Mouse (Mus musculus): ENCODE data around the gene Ccl25. TPM values are rescaled to one million over a fixed set of nuclear protein-coding genes. Genes with fewer than 3 reads are reported as not detected.
"Not testable (repeated sequence)": the region's sequence is repeated elsewhere in the genome, so short reads cannot be mapped to it uniquely, and the experiment has no call there.

The Ccl25 gene
- polyA plus RNA-seq, 1 experiment from 2014 or later: 21.6 TPM

DNA sequence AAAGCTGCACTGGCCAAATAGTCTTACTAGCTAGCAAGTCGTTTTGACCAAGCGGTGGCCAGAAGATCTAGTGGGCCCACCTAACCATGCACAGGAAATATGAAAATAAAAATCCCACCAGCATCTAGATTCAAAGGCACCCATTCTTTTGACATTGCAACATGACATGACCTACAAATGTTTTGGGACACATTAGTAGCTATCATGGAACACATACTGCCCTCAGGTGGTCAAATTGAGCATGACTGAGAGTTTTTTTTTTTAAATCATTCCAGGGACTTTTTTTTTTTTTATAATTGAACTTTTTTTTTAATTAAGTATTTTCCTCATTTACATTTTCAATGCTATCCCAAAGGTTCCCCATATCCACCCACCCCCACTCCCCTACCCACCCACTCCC, 47.6 kb downstream of the Ccl25 start:
- Histone ChIP-seq H3K36me3 (ENCODE audit: control insufficient read depth, insufficient read depth) (no peaks in the 10 kb centered on the region), H3K4me1 (replicated peaks; ENCODE audit: control insufficient read depth, insufficient read depth, low read length) (peaks cover 5% of the 10 kb centered on the region), H3K9me3 (ENCODE audit: control insufficient read depth, low read length) (no peaks in the 10 kb centered on the region), H3K27ac (ENCODE audit: low read length) (no peak overlapping the region), H3K9ac (replicated peaks; ENCODE audit: low read depth, low read length) (no peak overlapping the region), H3K4me3 (replicated peaks; ENCODE audit: low read length) (no peak overlapping the region), H3K27me3 (replicated peaks; ENCODE audit: control insufficient read depth, insufficient read depth, low read length) (no peaks in the 10 kb centered on the region), H3K4me2 (ENCODE audit: low read length) (no peak overlapping the region)
- 84% methylated on average over 2 of the region's 2 CpGs for WGBS
- no peak for ATAC-seq

DNA sequence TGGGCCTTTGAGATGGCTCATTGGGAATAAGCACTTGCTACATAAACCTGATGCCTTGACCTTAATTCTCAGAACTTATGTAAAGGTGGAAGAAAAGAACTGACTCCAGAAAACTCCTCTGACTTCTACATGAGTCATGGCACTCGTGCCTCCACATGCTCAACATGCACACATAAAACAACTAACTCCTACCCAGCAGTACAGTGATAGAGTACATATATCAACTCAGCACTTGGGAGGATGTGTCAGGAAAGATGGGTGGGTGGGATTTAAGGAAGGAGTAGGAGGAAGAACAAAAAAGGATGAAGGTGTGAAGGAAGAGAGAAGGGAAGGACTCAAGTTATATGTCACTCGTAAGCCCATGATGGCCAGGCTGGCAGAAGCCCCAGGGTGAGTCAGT, 76.4 kb downstream of the Ccl25 start:
- no peak for ATAC-seq
- Histone ChIP-seq H3K27ac (ENCODE audit: low read length) (no peak overlapping the region), H3K27me3 (replicated peaks; ENCODE audit: control insufficient read depth, insufficient read depth, low read length) (no peaks in the 10 kb centered on the region)

DNA sequence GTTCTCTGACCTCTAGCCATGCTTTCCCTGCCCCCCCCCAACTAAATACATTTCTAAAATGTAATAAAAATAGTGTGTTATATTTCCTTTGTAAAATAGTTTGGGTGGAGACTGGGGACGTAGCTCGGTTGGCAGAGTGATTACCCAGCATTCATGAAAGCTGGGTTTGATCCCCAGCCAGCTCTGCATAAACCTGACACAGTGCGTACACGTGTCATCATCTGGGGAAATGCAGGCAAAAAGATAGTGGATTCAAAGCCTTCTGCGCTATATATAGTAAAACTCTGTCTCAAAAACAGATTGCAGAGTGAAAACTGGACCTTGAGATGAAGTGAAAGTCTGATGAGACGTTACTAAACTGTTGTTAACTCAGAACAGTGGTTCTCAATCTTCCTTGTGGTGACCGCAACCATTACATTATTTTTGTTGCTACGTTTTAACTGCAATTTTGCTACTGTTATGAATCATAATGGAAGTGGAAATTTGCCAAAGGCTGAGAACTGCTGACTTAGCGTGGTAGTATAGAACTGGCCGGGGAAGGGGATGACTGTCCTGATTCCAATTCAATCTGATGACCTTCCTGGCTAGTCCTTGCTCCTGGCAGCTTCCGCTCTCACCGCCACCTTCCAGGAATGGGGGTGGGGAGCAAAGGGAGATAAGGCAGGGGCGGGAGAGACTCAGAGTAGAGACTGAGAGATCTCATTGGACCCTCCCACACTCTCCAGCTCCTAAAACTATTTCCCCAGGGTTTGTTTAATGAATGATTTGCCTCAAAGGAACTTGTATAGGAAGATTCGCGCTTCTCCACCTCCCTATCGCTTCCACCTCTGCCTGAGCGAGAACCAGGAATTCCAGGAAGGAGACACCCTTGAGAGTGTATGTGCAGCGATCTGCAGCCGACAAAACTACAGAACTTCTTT, 79.2 kb downstream of the Ccl25 start:
- Histone ChIP-seq H3K9me3 (ENCODE audit: control insufficient read depth, low read length) (no peaks in the 10 kb centered on the region), H3K4me3 (replicated peaks; ENCODE audit: low read length) (peak overlapping the region; percentile 36), H3K27ac (ENCODE audit: low read length) (no peak overlapping the region), H3K4me2 (ENCODE audit: low read length) (peak overlapping the region; percentile 49), H3K9ac (replicated peaks; ENCODE audit: low read depth, low read length) (peak overlapping the region; percentile 45; the same call in 1 of the 2 replicates), H3K36me3 (ENCODE audit: control insufficient read depth, insufficient read depth) (no peaks in the 10 kb centered on the region), H3K27me3 (replicated peaks; ENCODE audit: control insufficient read depth, insufficient read depth, low read length) (no peaks in the 10 kb centered on the region), H3K4me1 (replicated peaks; ENCODE audit: control insufficient read depth, insufficient read depth, low read length) (no peaks in the 10 kb centered on the region)
- WGBS: 59% methylated on average over 19 of the region's 19 CpGs
- ATAC-seq: no peak

More for the DNA sequence above, 76.4 kb downstream of the Ccl25 start:
- Histone ChIP-seq H3K4me1 (replicated peaks; ENCODE audit: control insufficient read depth, insufficient read depth, low read length) (no peaks in the 10 kb centered on the region), H3K36me3 (ENCODE audit: control insufficient read depth, insufficient read depth) (no peaks in the 10 kb centered on the region), H3K4me2 (ENCODE audit: low read length) (no peak overlapping the region), H3K9ac (replicated peaks; ENCODE audit: low read depth, low read length) (no peak overlapping the region), H3K9me3 (ENCODE audit: control insufficient read depth, low read length) (no peaks in the 10 kb centered on the region), H3K4me3 (replicated peaks; ENCODE audit: low read length) (no peak overlapping the region)
- 88% methylated on average over 2 of the region's 2 CpGs for WGBS

DNA sequence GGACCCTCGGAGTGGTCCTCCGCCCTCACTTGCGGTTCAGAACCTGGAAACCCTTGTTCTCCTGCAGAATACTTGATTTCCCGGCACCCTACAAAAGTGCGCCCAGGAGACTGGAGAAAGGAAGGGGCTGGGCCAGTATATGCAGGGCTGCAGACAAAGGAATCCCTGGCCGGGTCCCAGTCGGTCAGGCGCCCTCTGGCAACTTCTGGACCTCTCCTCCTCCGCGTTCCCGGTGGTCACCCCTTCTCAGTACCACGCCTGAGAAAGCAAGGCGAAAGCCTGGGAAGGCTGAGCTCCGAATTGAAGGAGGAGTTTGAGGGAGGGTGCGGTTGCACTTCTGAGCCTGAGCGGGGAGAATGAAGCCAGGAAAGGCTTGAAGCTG, 79.9 kb downstream of the Ccl25 start:
- H3K27ac ChIP-seq (ENCODE audit: low read length): no peak overlapping the region
- ATAC-seq: peak; percentile 28; the same call in 1 of the 2 replicates
- no peaks in the 10 kb centered on the region for H3K27me3 ChIP-seq (replicated peaks; ENCODE audit: control insufficient read depth, insufficient read depth, low read length)
- H3K4me3 ChIP-seq (replicated peaks; ENCODE audit: low read length): peak overlapping the region; percentile 36
- no peaks in the 10 kb centered on the region for H3K9me3 ChIP-seq (ENCODE audit: control insufficient read depth, low read length)
- no peaks in the 10 kb centered on the region for H3K4me1 ChIP-seq (replicated peaks; ENCODE audit: control insufficient read depth, insufficient read depth, low read length)
- WGBS: 17% methylated on average over 16 of the region's 16 CpGs
- H3K4me2 ChIP-seq (ENCODE audit: low read length): peak overlapping the region; percentile 49
- no peaks in the 10 kb centered on the region for H3K36me3 ChIP-seq (ENCODE audit: control insufficient read depth, insufficient read depth)
- H3K9ac ChIP-seq (replicated peaks; ENCODE audit: low read depth, low read length): peak overlapping the region; percentile 45; the same call in 1 of the 2 replicates

DNA sequence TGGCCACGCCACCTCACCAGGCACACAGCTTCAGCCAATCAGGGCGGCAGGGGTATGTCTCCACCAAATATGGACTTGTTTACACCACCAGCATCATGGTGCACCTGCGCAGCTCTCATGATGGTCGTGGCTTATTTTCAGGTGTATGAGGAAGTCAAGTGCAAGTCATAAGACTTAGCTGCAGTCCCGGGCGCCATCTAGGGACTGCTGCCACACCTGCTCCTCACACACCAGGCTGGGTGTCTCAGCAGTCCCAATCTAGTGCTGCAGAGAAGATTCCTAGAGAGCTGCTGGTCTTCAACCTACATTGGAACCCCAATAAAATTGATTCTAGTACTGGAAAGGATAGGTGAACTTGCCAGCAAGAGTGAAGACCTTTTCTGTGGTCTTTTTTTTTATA, 83.4 kb downstream of the Ccl25 start:
- WGBS: 79% methylated on average over 6 of the region's 6 CpGs
- not testable (repeated sequence) for H3K9ac ChIP-seq (replicated peaks; ENCODE audit: low read depth, low read length); ATAC-seq; H3K9me3 ChIP-seq (ENCODE audit: control insufficient read depth, low read length); H3K27me3 ChIP-seq (replicated peaks; ENCODE audit: control insufficient read depth, insufficient read depth, low read length); H3K4me3 ChIP-seq (replicated peaks; ENCODE audit: low read length); H3K27ac ChIP-seq (ENCODE audit: low read length); H3K4me1 ChIP-seq (replicated peaks; ENCODE audit: control insufficient read depth, insufficient read depth, low read length); H3K36me3 ChIP-seq (ENCODE audit: control insufficient read depth, insufficient read depth); H3K4me2 ChIP-seq (ENCODE audit: low read length)

Other genes with a start within 250 kb of the Ccl25 start
- gene Cd209f, start 219.4 kb upstream of the Ccl25 start, polyA plus RNA-seq (2015; fragmentation: Nextera tagmentation; extraction: Ambion mirVana): 0.25 TPM in 1 of 2 replicates, not detected in the other
- gene Cd209g, start 191.1 kb upstream of the Ccl25 start, polyA plus RNA-seq (2015; fragmentation: Nextera tagmentation; extraction: Ambion mirVana): not detected in 2 replicates
- gene Evi5l, start 158.6 kb upstream of the Ccl25 start, polyA plus RNA-seq (2015; fragmentation: Nextera tagmentation; extraction: Ambion mirVana): 97.4 and 117 TPM in 2 replicates
- gene Prr36, start 107.8 kb upstream of the Ccl25 start, polyA plus RNA-seq (2015; fragmentation: Nextera tagmentation; extraction: Ambion mirVana): 47.7 and 49.0 TPM in 2 replicates
- gene Lrrc8e, start 98.4 kb upstream of the Ccl25 start, polyA plus RNA-seq (2015; fragmentation: Nextera tagmentation; extraction: Ambion mirVana): 0.05 TPM in 1 of 2 replicates, not detected in the other
- gene Map2k7, start 86.5 kb upstream of the Ccl25 start, polyA plus RNA-seq (2015; fragmentation: Nextera tagmentation; extraction: Ambion mirVana): 24.3 and 28.9 TPM in 2 replicates
- gene Gm49320, start 86.3 kb upstream of the Ccl25 start, polyA plus RNA-seq (2015; fragmentation: Nextera tagmentation; extraction: Ambion mirVana): 0.98 and 1.3 TPM in 2 replicates
- gene Tgfbr3l, start 77.0 kb upstream of the Ccl25 start, polyA plus RNA-seq (2015; fragmentation: Nextera tagmentation; extraction: Ambion mirVana): 2.6 and 3.3 TPM in 2 replicates
- 65.8 and 69.8 TPM in 2 replicates for gene Snapc2, start 72.1 kb upstream of the Ccl25 start, polyA plus RNA-seq (2015; fragmentation: Nextera tagmentation; extraction: Ambion mirVana)
- 417 and 424 TPM in 2 replicates for gene Ctxn1, start 65.9 kb upstream of the Ccl25 start, polyA plus RNA-seq (2015; fragmentation: Nextera tagmentation; extraction: Ambion mirVana)
- gene Timm44, start 49.3 kb upstream of the Ccl25 start, polyA plus RNA-seq (2015; fragmentation: Nextera tagmentation; extraction: Ambion mirVana): 41.1 and 44.5 TPM in 2 replicates
- 127 and 150 TPM in 2 replicates for gene Elavl1, start 203 bp downstream of the Ccl25 start, polyA plus RNA-seq (2015; fragmentation: Nextera tagmentation; extraction: Ambion mirVana)
- gene Cers4, start 167.8 kb downstream of the Ccl25 start, polyA plus RNA-seq (2015; fragmentation: Nextera tagmentation; extraction: Ambion mirVana): 35.7 and 43.9 TPM in 2 replicates

Data from forebrain, embryonic 16.5 days (tissue).